Mouse (Mus musculus) embryonic facial prominence, embryonic 15.5 days (tissue): Measurements from ENCODE around the gene Syne3. TPM values are rescaled to one million over a fixed set of nuclear protein-coding genes. Genes with fewer than 3 reads are reported as not detected.
A peak's percentile ranks its signal among the peaks of the same experiment; 100 is the strongest.

ENCODE experiments used
- ATAC-seq: fragments of 200-750 bp; cut with Nextera tagmentation; 2 replicates; pipeline ENCODE4 v1.8.0; 2017; ENCODE audit warnings: low read depth, moderate TSS enrichment; ENCODE audit not compliant: insufficient number of reproducible peaks, low FRiP score, low TSS enrichment
- H3K27ac ChIP-seq: fragments of 300-500 bp; sonication (generic); replicated peaks from 2 replicates; pipeline ENCODE4 v1.5.1; 2015; ENCODE audit warnings: mild to moderate bottlenecking, inconsistent platforms
- H3K27me3 ChIP-seq: fragments of 300-500 bp; sonication (generic); 2 replicates; pipeline ENCODE4 v1.6.1; 2015; ENCODE audit warnings: inconsistent platforms
- H3K36me3 ChIP-seq: fragments of 300-500 bp; sonication (generic); 2 replicates; pipeline ENCODE4 v1.6.1; 2015; ENCODE audit warnings: mild to moderate bottlenecking, inconsistent platforms
- H3K4me1 ChIP-seq: fragments of 300-500 bp; sonication (generic); 2 replicates; pipeline ENCODE4 v1.6.1; 2015; ENCODE audit warnings: inconsistent platforms
- H3K4me2 ChIP-seq: fragments of 300-500 bp; sonication (generic); replicated peaks from 2 replicates; pipeline ENCODE4 v1.6.1; 2015; ENCODE audit warnings: mild to moderate bottlenecking, inconsistent platforms
- H3K4me3 ChIP-seq: fragments of 300-500 bp; sonication (generic); replicated peaks from 2 replicates; pipeline ENCODE4 v1.5.1; 2015; ENCODE audit warnings: mild to moderate bottlenecking, inconsistent platforms
- H3K9ac ChIP-seq: fragments of 300-500 bp; sonication (generic); 2 replicates; pipeline ENCODE4 v1.6.1; 2015; ENCODE audit warnings: inconsistent platforms
- H3K9me3 ChIP-seq: fragments of 300-500 bp; sonication (generic); replicated peaks from 2 replicates; pipeline ENCODE4 v1.6.1; 2016; ENCODE audit warnings: inconsistent platforms
- WGBS: fragments of 180-500 bp; shearing (Covaris S2); methylation state at CpG from one replicate; pipeline ENCODE4 v1.1.7; 2015; 5-methylcytosine and 5-hydroxymethylcytosine counted together
- polyA plus RNA-seq: library from polyadenylated mRNA; unstranded; fragments of >200 nt; fragmentation: Nextera tagmentation; extraction: Ambion mirVana; gene quantifications from 2 replicates; pipeline ENCODE4 v1.2.1, GENCODE M21; 2015

Syne3 gene
- polyA plus RNA-seq, 1 experiment from 2014 or later = 3.6 TPM

DNA sequence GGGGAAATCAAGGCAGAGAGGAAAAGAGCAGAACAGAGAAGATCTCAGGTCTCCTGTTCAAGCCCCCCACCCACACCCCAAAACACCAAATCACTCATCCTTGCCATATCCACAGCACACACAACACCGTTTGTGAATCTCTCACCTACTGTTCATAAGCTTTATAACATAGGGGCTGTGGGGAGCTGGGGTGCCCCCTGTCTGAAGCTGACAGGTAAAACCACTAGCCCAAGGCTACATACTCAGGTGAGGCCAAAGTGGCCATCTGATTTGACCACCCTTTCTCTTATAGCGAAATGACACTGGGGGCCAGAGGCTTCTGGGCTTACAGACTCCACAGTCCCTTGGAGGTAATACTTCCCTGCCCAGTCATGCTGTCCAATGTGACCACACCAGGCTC, 1.5 kb downstream of the Syne3 start:
- peaks cover 56% of the 10 kb centered on the region for H3K4me1 ChIP-seq
- H3K4me2 ChIP-seq = peak overlapping the region; percentile 71
- H3K27me3 ChIP-seq = no peaks in the 10 kb centered on the region; the same call in 1 of the 2 replicates
- H3K36me3 ChIP-seq = no peaks in the 10 kb centered on the region
- peak overlapping the region; percentile 76; the same call in 1 of the 2 replicates for H3K27ac ChIP-seq
- H3K9me3 ChIP-seq = no peaks in the 10 kb centered on the region
- 68% methylated on average over 2 of the region's 2 CpGs for WGBS
- no peak for ATAC-seq
- H3K9ac ChIP-seq = no peak overlapping the region
- peak overlapping the region; percentile 64 for H3K4me3 ChIP-seq

DNA sequence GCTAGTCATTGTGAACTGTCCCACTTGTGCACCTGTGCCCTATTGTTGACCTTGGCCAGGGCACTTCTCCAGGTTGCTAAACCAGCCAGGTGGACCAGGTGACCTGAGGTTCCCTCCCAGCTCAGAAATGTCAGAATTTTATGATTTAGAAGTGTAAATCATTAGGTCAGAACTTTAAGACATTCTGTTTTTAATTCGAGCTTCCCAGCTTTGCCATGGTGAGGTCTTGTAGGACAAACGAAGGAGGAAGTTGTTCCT, 4.0 kb downstream of the Syne3 start:
- Histone ChIP-seq H3K4me3 (no peak overlapping the region), H3K27me3 (no peaks in the 10 kb centered on the region; the same call in 1 of the 2 replicates), H3K27ac (no peak overlapping the region), H3K9me3 (no peaks in the 10 kb centered on the region), H3K9ac (no peak overlapping the region), H3K4me1 (peaks cover 58% of the 10 kb centered on the region), H3K4me2 (no peak overlapping the region), H3K36me3 (no peaks in the 10 kb centered on the region)
- no peak for ATAC-seq
- 65% methylated on average over 2 of the region's 2 CpGs for WGBS

DNA sequence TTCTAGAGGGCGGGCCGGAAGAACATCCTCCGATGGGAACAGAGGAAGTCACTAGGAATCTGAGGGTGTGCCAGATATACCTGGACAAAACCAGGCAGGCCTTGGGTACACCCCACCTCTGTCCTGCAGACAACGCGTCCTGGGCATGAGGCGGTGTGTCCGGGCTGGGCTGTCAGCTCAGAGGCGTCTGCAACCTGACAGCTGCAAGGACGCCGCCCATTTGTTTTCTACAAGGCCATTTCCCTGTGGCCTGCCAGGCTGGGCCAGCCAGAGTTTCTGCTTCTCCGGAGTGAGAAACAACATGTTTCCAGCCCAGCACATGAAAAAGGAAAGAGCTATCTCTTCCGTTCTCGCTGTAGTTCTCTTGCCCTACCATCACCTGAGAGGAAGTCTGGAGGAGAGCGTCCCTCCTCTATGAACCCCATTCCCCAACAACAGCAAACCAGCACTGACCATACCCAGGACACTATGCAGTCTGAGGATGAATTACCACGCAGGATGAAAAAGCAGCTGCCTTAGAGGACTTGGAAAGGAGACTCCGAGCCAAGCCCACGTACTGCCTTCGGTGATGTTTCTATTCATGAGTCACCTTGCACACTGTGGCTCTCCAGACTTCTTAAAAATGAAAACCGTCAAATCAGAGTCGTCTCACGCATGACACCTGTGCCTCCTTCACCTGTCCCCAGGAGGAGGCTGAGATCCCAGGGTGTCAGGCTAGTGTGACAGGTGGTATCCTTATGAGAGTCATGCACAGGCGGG, 4.5 kb downstream of the Syne3 start:
- no peak overlapping the region for H3K9ac ChIP-seq
- no peaks in the 10 kb centered on the region; the same call in 1 of the 2 replicates for H3K27me3 ChIP-seq
- WGBS = 74% methylated on average over 22 of the region's 22 CpGs
- ATAC-seq = no peak
- H3K4me1 ChIP-seq = peaks cover 53% of the 10 kb centered on the region
- peak overlapping the region; percentile 61; the same call in 1 of the 2 replicates for H3K27ac ChIP-seq
- H3K36me3 ChIP-seq = no peaks in the 10 kb centered on the region
- no peak overlapping the region for H3K4me2 ChIP-seq
- H3K4me3 ChIP-seq = no peak overlapping the region
- no peaks in the 10 kb centered on the region for H3K9me3 ChIP-seq

DNA sequence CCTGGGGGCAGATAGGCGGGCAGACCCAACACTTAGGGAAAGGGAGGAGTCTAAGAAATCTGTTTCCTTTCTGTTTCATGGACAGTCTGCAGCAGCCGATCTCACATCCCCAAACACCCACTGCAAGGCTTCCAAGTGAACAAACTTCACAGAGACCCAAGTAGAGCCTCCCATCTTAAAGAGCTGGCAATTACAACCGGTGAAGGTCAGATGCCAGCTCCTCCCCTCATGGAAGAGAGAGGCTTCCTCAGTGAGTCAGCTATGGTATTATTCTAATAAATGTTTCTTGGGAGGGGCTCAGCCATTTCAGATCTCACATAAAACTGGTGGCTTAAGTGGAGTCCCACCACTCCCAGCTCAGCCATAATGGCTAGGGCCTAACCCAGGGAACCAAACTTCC, 5.9 kb downstream of the Syne3 start:
- H3K4me3 ChIP-seq = no peak overlapping the region
- WGBS = 47% methylated on average over 3 of the region's 3 CpGs
- 0 out of 2 replicates have a peak overlapping the region, but pooled peaks have one; percentile 8 for H3K4me2 ChIP-seq
- no peak overlapping the region for H3K9ac ChIP-seq
- no peaks in the 10 kb centered on the region for H3K36me3 ChIP-seq
- no peaks in the 10 kb centered on the region for H3K9me3 ChIP-seq
- no peaks in the 10 kb centered on the region; the same call in 1 of the 2 replicates for H3K27me3 ChIP-seq
- H3K4me1 ChIP-seq = peaks cover 48% of the 10 kb centered on the region
- ATAC-seq = no peak
- peak overlapping the region; percentile 65; the same call in 1 of the 2 replicates for H3K27ac ChIP-seq

DNA sequence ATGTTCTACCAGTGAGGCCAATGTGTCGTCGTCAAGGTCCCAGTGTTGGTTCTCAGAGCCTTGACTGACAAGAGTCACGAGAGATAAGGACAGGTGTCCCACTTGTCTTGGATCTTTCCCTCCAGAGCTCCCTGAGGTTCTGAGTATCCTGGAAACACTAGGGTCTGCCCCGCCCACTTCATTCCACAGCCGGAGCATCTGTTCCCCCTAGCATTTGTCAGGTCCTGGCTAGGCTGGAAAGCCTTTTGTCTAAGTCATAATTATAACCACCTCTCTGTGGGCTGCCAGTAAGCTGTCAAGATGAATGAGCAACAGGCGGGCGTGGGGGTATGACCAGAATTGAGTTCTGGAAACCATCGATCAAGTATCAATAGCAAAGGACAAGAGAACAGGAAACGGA, 6.5 kb downstream of the Syne3 start:
- no peak overlapping the region for H3K4me3 ChIP-seq
- 33% methylated on average over 9 of the region's 9 CpGs for WGBS
- H3K9ac ChIP-seq = no peak overlapping the region
- H3K9me3 ChIP-seq = no peaks in the 10 kb centered on the region
- H3K4me1 ChIP-seq = peaks cover 43% of the 10 kb centered on the region
- H3K36me3 ChIP-seq = no peaks in the 10 kb centered on the region
- no peak for ATAC-seq
- peak overlapping the region; percentile 65; the same call in 1 of the 2 replicates for H3K27ac ChIP-seq
- H3K27me3 ChIP-seq = no peaks in the 10 kb centered on the region; the same call in 1 of the 2 replicates
- 0 out of 2 replicates have a peak overlapping the region, but pooled peaks have one; percentile 8 for H3K4me2 ChIP-seq

DNA sequence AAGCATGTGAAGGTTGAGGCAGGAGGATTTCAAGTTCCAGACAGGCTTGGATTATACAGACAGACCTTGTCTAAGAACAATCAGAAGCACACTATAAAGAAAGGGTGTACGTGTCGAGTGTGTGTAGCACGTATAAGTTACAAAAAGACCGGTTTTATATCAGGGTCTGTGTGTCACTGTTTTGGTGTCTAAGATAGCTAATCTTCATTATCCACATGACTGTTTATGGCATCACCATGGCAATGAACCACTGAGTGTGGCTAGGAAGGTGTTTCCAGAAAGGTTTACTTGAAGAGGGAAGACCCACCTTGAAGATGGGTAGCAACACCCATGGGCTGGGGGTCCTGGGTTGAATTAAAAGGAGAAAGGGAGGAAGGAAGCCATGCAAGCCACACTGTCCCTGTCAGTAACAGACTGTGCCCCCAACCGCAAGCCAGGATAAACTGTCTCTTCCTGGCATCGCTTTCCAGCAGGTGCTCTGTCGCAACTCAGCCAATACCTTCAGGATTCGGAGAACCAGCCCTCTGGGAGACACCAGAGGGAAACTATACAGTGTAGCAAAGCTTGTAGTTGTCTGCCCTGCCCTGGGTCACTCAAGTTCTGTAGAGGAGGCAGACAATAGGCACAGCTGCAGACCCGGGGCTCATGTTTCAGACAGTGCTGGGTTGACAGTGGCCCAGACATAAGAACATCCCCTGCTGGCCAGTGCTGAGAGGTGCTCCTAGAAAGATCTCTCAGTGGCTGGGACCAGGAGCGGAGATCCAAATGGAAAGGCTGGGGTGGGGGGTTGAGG, 7.1 kb downstream of the Syne3 start:
- Histone ChIP-seq H3K4me1 (peaks cover 40% of the 10 kb centered on the region), H3K4me2 (no peak overlapping the region), H3K27me3 (no peaks in the 10 kb centered on the region; the same call in 1 of the 2 replicates), H3K9me3 (no peaks in the 10 kb centered on the region), H3K4me3 (no peak overlapping the region), H3K9ac (no peak overlapping the region), H3K36me3 (no peaks in the 10 kb centered on the region), H3K27ac (peak overlapping the region; percentile 5; the same call in 1 of the 2 replicates)
- 64% methylated on average over 10 of the region's 10 CpGs for WGBS
- ATAC-seq = peak; percentile 64; the same call in 1 of the 2 replicates

DNA sequence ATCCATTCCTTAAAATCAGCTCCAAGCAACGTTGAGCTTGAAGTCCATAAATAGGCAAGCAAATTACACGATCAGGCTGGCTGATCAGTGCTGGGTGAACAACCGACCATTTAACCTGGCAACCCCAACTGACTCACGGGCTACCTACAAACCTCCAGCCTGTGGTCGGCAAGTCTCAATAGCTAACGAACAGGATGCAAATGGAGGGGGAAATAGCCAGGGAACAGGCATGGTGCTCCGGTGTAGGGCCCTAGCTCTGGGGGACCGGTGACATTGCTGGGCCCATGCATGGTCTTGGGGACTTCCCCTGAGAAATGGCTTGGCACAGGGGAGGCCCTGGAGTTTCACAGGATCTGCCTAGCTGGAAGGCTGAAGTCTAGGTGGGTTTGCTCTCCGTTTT, 8.3 kb downstream of the Syne3 start:
- H3K9ac ChIP-seq = no peak overlapping the region
- no peaks in the 10 kb centered on the region for H3K9me3 ChIP-seq
- peaks cover 35% of the 10 kb centered on the region for H3K4me1 ChIP-seq
- H3K27ac ChIP-seq = no peak overlapping the region
- no peak overlapping the region for H3K4me2 ChIP-seq
- no peaks in the 10 kb centered on the region for H3K27me3 ChIP-seq
- H3K4me3 ChIP-seq = no peak overlapping the region
- 78% methylated on average over 9 of the region's 9 CpGs for WGBS
- ATAC-seq = no peak
- H3K36me3 ChIP-seq = no peaks in the 10 kb centered on the region

DNA sequence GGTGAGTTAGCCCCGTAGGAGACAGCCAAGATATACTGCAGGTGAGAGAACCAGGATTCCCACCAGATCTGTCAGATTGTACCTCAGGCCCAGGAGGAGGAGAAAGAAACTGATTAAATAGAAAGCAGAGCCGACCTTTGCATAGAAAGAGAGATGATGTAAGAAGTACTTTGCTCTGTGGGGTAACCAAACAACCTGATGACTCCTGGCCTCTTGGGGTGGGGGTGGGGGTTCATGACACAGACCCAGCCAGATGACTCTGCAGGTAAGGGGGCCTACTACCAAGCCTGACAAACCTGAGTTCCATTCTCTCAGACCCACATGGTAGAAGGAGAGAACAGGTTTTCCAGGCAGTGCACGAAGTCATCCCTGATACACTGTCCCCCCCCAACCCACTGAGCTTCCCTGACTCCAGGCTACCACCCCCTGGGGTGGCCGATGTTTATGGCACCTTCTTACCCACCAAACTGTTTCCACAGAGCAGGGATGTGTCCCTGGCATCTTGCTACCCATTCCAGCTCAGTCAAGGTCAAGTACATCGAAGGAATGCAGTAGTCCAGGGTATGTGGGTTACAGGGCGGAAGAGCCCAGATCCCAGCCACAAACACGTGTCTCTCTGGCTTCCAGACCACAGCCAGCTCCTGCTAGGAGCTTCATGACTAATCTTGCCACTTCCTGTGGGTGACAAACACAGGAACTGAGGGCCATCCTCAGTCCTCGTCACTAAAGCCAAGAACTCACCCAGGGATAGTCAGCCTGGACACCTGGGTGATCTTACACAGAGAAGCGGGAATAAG, 8.9 kb downstream of the Syne3 start:
- Histone ChIP-seq H3K9me3 (no peaks in the 10 kb centered on the region), H3K4me2 (no peak overlapping the region), H3K4me1 (peaks cover 32% of the 10 kb centered on the region), H3K4me3 (no peak overlapping the region), H3K27me3 (no peaks in the 10 kb centered on the region), H3K36me3 (no peaks in the 10 kb centered on the region), H3K27ac (no peak overlapping the region), H3K9ac (no peak overlapping the region)
- 68% methylated on average over 9 of the region's 9 CpGs for WGBS
- no peak for ATAC-seq

DNA sequence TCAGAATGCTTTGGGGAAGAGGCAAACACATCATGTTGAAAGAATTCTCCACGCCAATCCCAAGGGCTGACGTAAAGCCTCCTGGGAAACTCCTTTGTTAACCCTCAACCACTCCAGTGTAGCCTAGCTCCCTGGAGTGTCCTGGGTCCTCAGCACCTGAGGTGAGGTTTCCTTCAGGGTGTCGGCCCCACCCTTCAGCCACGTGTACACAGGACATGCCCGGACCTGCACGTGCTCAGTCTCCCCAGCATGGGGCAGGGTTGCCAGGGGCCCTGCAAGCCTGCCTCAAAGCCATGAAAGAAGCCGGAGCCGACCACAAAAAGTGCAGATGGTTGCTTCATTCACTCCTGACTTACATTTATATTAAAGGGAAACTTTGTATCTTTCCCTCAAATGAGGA, 10.4 kb downstream of the Syne3 start:
- no peak for ATAC-seq
- WGBS = 40% methylated on average over 8 of the region's 8 CpGs

DNA sequence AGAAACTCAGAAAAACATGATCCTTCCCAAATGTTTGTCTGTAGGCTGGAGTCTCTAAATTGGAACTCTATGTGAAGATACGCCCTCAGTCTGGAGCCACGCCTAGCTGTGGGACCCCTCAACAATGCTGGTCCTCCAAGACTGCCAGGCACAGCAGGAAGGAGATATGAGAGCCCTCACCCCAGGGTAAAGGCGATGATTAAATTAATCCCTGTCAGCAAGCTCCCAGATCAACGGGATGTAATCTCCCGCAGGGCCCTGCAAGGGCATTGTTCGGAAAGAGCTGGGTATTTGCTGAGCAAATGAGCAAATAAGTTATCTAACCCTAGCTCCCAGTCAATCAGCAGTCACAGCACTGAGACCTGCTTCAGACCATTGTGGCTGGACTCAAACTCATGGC, 11.1 kb downstream of the Syne3 start:
- ATAC-seq = no peak
- H3K9ac ChIP-seq = no peak overlapping the region
- no peak overlapping the region for H3K27ac ChIP-seq
- peaks cover 26% of the 10 kb centered on the region for H3K4me1 ChIP-seq
- no peaks in the 10 kb centered on the region for H3K36me3 ChIP-seq
- no peak overlapping the region for H3K4me3 ChIP-seq
- WGBS = 66% methylated on average over 6 of the region's 6 CpGs
- H3K4me2 ChIP-seq = no peak overlapping the region
- no peaks in the 10 kb centered on the region for H3K27me3 ChIP-seq
- H3K9me3 ChIP-seq = no peaks in the 10 kb centered on the region

More for the DNA sequence above, 10.4 kb downstream of the Syne3 start:
- Histone ChIP-seq H3K4me3 (no peak overlapping the region), H3K4me2 (no peak overlapping the region), H3K9me3 (no peaks in the 10 kb centered on the region), H3K27ac (no peak overlapping the region), H3K36me3 (no peaks in the 10 kb centered on the region), H3K4me1 (peaks cover 32% of the 10 kb centered on the region), H3K9ac (no peak overlapping the region), H3K27me3 (no peaks in the 10 kb centered on the region)
